ENCODE assay signal across 10 mouse cellular contexts in genomic region chr8:120344583-120344982, GRCm38 (mm10).
A peak's percentile ranks its signal among the peaks of the same experiment; 100 is the strongest.
DNase-seq lines count a peak whose midpoint lies in the region; ATAC-seq and TF ChIP-seq lines count a peak whose summit lies in the region.
"Had no signal": no experiment of that assay in that cellular context is flagged by ENCODE, and none has a peak within 500 bp of the region (broad histone marks: within the 10 kb centered on the region; RNA-seq: fewer than 3 reads in every experiment).

No protein-coding gene starts in this region.

- no peak for TF ChIP-seq CTCF in stomach, postnatal 0 days (IDR thresholded peaks at IDR 0.05; ENCODE audit: low read depth)

- H3K4me3 ChIP-seq in heart, embryonic 10.5 days = no peak overlapping the region
- H3K4me3 ChIP-seq in embryonic facial prominence, embryonic 12.5 days = no peak overlapping the region
- H3K4me3 ChIP-seq in hindbrain, embryonic 15.5 days = no peak overlapping the region
- H3K4me3 ChIP-seq in midbrain, embryonic 15.5 days = no peak overlapping the region
- H3K4me3 ChIP-seq in stomach, postnatal 0 days (ENCODE audit: low read depth, low read length) = no peak overlapping the region

- H3K4me1 ChIP-seq in heart, embryonic 10.5 days = peaks cover 88% of the 10 kb centered on the region
- H3K4me1 ChIP-seq in embryonic facial prominence, embryonic 12.5 days = peaks cover 74% of the 10 kb centered on the region
- H3K4me1 ChIP-seq in hindbrain, embryonic 15.5 days (replicated peaks) = peaks cover 79% of the 10 kb centered on the region
- H3K4me1 ChIP-seq in midbrain, embryonic 15.5 days = peaks cover 82% of the 10 kb centered on the region
- no peaks in the 10 kb centered on the region for H3K4me1 ChIP-seq in stomach, postnatal 0 days (replicated peaks; ENCODE audit: control insufficient read depth, insufficient read depth)

- intact Hi-C loops in heart, postnatal 25 days (cut with DNase I) = no loop called here

- TF ChIP-seq EP300 in stomach, postnatal 0 days (optimal IDR thresholded peaks at IDR 0.05) = no peak

- no peak for ATAC-seq in embryonic facial prominence, embryonic 12.5 days (ENCODE audit: insufficient number of reproducible peaks, insufficient read depth, low FRiP score, low TSS enrichment)
- ATAC-seq in hindbrain, embryonic 15.5 days (ENCODE audit: low FRiP score, low read depth) = no peak
- ATAC-seq in midbrain, embryonic 15.5 days (replicated peaks) = no peak
- ATAC-seq in stomach, postnatal 0 days (ENCODE audit: low FRiP score, low TSS enrichment) = no peak

- H3K27me3 ChIP-seq in heart, embryonic 10.5 days (ENCODE audit: insufficient read depth, poor library complexity, severe bottlenecking) = peaks cover 25% of the 10 kb centered on the region
- H3K27me3 ChIP-seq in embryonic facial prominence, embryonic 12.5 days = 0 out of 2 replicates have a peak, but pooled peaks cover 7% of the 10 kb centered on the region
- H3K27me3 ChIP-seq in hindbrain, embryonic 15.5 days = no peaks in the 10 kb centered on the region; the same call in 1 of the 2 replicates
- H3K27me3 ChIP-seq in midbrain, embryonic 15.5 days (replicated peaks) = no peaks in the 10 kb centered on the region
- no peaks in the 10 kb centered on the region for H3K27me3 ChIP-seq in stomach, postnatal 0 days (ENCODE audit: control insufficient read depth, insufficient read depth, low read length)

- H3K9ac ChIP-seq in embryonic facial prominence, embryonic 12.5 days = no peak overlapping the region
- H3K9ac ChIP-seq in hindbrain, embryonic 15.5 days = 0 out of 2 replicates have a peak overlapping the region, but pooled peaks have one; percentile 10
- no peak overlapping the region for H3K9ac ChIP-seq in midbrain, embryonic 15.5 days
- no peak overlapping the region for H3K9ac ChIP-seq in stomach, postnatal 0 days (ENCODE audit: low read length)

- H3K27ac ChIP-seq in heart, embryonic 10.5 days = peak overlapping the region; percentile 43; the same call in 1 of the 2 replicates
- H3K27ac ChIP-seq in embryonic facial prominence, embryonic 12.5 days = peak overlapping the region; percentile 19; the same call in 1 of the 2 replicates
- H3K27ac ChIP-seq in hindbrain, embryonic 15.5 days (replicated peaks) = peak overlapping the region; percentile 66
- H3K27ac ChIP-seq in midbrain, embryonic 15.5 days = peak overlapping the region; percentile 32
- H3K27ac ChIP-seq in stomach, postnatal 0 days (replicated peaks) = no peak overlapping the region

- H3K36me3 ChIP-seq in heart, embryonic 10.5 days = no peaks in the 10 kb centered on the region
- no peaks in the 10 kb centered on the region for H3K36me3 ChIP-seq in embryonic facial prominence, embryonic 12.5 days
- no peaks in the 10 kb centered on the region for H3K36me3 ChIP-seq in hindbrain, embryonic 15.5 days
- no peaks in the 10 kb centered on the region for H3K36me3 ChIP-seq in midbrain, embryonic 15.5 days (replicated peaks)
- H3K36me3 ChIP-seq in stomach, postnatal 0 days (ENCODE audit: control insufficient read depth, insufficient read depth, low read length) = no peaks in the 10 kb centered on the region

- H3K4me2 ChIP-seq in embryonic facial prominence, embryonic 12.5 days (replicated peaks) = no peak overlapping the region
- H3K4me2 ChIP-seq in hindbrain, embryonic 15.5 days = no peak overlapping the region
- H3K4me2 ChIP-seq in midbrain, embryonic 15.5 days = no peak overlapping the region
- H3K4me2 ChIP-seq in stomach, postnatal 0 days (replicated peaks; ENCODE audit: low read depth) = no peak overlapping the region

- WGBS in heart, embryonic 10.5 days = 40% methylated on average over 13 of the region's 13 CpGs
- WGBS in embryonic facial prominence, embryonic 12.5 days = 34% methylated on average over 13 of the region's 13 CpGs
- 18% methylated on average over 13 of the region's 13 CpGs for WGBS in hindbrain, embryonic 15.5 days
- 19% methylated on average over 13 of the region's 13 CpGs for WGBS in midbrain, embryonic 15.5 days
- WGBS in stomach, postnatal 0 days = 52% methylated on average over 13 of the region's 13 CpGs

- DNase-seq in heart, embryonic 10.5 days (ENCODE audit: low spot score) = no peak
- DNase-seq in heart, postnatal 25 days (ENCODE audit: low spot score) = no peak
- DNase-seq in gastrocnemius, postnatal 10 days = no peak
- no peak for DNase-seq in stomach, postnatal 0 days (ENCODE audit: low spot score)
- DNase-seq in adrenal gland, adult 2 months = no peak
- DNase-seq: cerebellum, adult 11-12 months; heart, adult 11 months had no signal

- no peaks in the 10 kb centered on the region for H3K9me3 ChIP-seq in heart, embryonic 10.5 days
- H3K9me3 ChIP-seq in embryonic facial prominence, embryonic 12.5 days = no peaks in the 10 kb centered on the region
- no peaks in the 10 kb centered on the region for H3K9me3 ChIP-seq in hindbrain, embryonic 15.5 days
- no peaks in the 10 kb centered on the region for H3K9me3 ChIP-seq in midbrain, embryonic 15.5 days
- H3K9me3 ChIP-seq in stomach, postnatal 0 days (ENCODE audit: control insufficient read depth, low read length) = no peaks in the 10 kb centered on the region
